Comparison of ENCODE assay signal across 8 mouse cellular contexts in the genomic region with DNA sequence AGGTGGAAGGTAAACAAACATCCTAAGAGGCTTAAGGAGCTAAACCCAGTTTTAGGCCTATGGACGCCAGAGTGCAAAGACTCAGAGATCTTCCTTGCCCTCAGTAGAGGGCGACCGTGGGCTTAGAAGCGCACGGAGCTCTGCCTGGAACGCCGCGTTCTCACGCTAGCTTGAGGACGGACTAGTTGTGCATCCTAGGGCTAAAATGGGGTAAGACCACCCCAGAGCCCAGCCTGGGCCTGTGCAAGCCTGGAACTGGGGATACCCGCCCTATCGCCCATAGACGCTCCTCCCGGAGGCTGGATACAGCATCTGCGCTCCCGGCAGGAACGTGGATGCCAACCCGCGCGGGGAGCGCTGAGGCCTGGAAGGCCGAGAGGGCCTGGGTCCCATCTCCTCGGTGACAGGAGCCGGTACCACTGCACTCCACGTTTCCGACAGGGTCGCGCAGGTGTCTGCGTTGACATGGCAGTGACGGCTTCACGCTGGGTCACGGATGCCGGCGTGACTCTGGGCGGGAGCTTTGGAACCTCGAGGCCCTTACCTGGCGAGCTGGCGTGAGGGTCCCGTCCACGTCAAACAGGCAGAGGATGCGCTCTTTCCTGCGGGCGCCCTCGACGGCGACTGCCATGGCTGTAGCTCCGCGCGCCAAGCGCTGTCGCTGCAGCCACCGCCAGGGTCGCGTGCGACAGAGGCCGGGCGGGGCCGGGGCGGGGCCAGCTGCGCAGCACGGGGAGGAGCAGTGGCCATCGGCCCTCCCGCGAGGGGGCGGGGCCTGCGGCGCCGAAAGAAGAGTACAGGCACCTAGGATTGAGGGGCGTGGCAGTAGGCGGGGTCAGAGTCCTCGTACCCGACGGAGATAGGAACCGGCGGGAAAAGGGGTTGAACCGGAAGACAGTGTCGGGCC. TPM values are rescaled to one million over a fixed set of nuclear protein-coding genes. Genes with fewer than 3 reads are reported as not detected.
A peak's percentile ranks its signal among the peaks of the same experiment; 100 is the strongest.
DNase-seq lines count a peak whose midpoint lies in the region; ATAC-seq and TF ChIP-seq lines count a peak whose summit lies in the region.

A gene (minus strand): TSS at position 760 of the 907 bp plus-strand sequence.

- no peaks in the 10 kb centered on the region for H3K27me3 ChIP-seq in kidney, embryonic 14.5 days (ENCODE audit: control insufficient read depth, insufficient read depth, low read length)
- no peaks in the 10 kb centered on the region for H3K27me3 ChIP-seq in limb, embryonic 15.5 days

- H3K9ac ChIP-seq in kidney, embryonic 14.5 days (ENCODE audit: low read depth, low read length): peak within 1 kb of the TSS; percentile 68
- peak within 1 kb of the TSS; percentile 72 for H3K9ac ChIP-seq in limb, embryonic 15.5 days

- H3K9me3 ChIP-seq in kidney, embryonic 14.5 days (ENCODE audit: control insufficient read depth, low read length): no peaks in the 10 kb centered on the region
- H3K9me3 ChIP-seq in limb, embryonic 15.5 days: no peaks in the 10 kb centered on the region

- peaks cover 3% of the 10 kb centered on the region for H3K36me3 ChIP-seq in kidney, embryonic 14.5 days (ENCODE audit: control insufficient read depth, insufficient read depth, low read length)
- peaks cover 2% of the 10 kb centered on the region; the same call in 1 of the 2 replicates for H3K36me3 ChIP-seq in limb, embryonic 15.5 days

- ATAC-seq in kidney, embryonic 14.5 days (ENCODE audit: low FRiP score, low TSS enrichment): peak; percentile 98
- peak; percentile 95 for ATAC-seq in limb, embryonic 15.5 days (ENCODE audit: insufficient number of reproducible peaks, low FRiP score, low TSS enrichment, low read depth)

- under 1% methylated on average over 77 of the region's 77 CpGs for WGBS in kidney, embryonic 14.5 days
- WGBS in limb, embryonic 15.5 days: under 1% methylated on average over 75 of the region's 77 CpGs

- H3K27ac ChIP-seq in bone marrow macrophage, adult 2 months (ENCODE audit: insufficient read depth, low read depth, low read length): 0 out of 2 replicates have a peak within 1 kb of the TSS, but pooled peaks have one; percentile 5
- peak within 1 kb of the TSS; percentile 61 for H3K27ac ChIP-seq in embryonic fibroblast, embryonic 13.5 days (ENCODE audit: insufficient read depth, low read length)
- H3K27ac ChIP-seq in kidney, embryonic 14.5 days (ENCODE audit: low read depth, low read length): peak within 1 kb of the TSS; percentile 77; the same call in 1 of the 2 replicates
- H3K27ac ChIP-seq in limb, embryonic 15.5 days: peak within 1 kb of the TSS; percentile 89

- H3K4me2 ChIP-seq in kidney, embryonic 14.5 days (replicated peaks; ENCODE audit: low read depth, low read length): peak within 1 kb of the TSS; percentile 100
- H3K4me2 ChIP-seq in limb, embryonic 15.5 days: peak within 1 kb of the TSS; percentile 99

- peak; percentile 99 for DNase-seq in A20 (ENCODE audit: low read depth, low spot score)
- peak; percentile 96 to 98 for DNase-seq in heart, adult 9 months (ENCODE audit: low spot score in 2 of 2)
- DNase-seq in monocyte, adult 2 months (ENCODE audit: low read depth in 1 of 2, low spot score in 2 of 2): peak; percentile 93 to 96
- peak; percentile 98 to 99 for DNase-seq in spleen, postnatal 36 days (ENCODE audit: low spot score in 2 of 2)

- peak within 1 kb of the TSS; percentile 75 for H3K4me3 ChIP-seq in bone marrow macrophage, adult 2 months (ENCODE audit: insufficient read depth, low read length)
- H3K4me3 ChIP-seq in embryonic fibroblast, embryonic 13.5 days (ENCODE audit: insufficient read depth, low read length): peak within 1 kb of the TSS; percentile 77
- peak within 1 kb of the TSS; percentile 73 for H3K4me3 ChIP-seq in kidney, embryonic 14.5 days (ENCODE audit: low read length)
- peak within 1 kb of the TSS; percentile 73 for H3K4me3 ChIP-seq in limb, embryonic 15.5 days

- TF ChIP-seq POLR2A in bone marrow macrophage, adult 2 months (IDR thresholded peaks at IDR 0.05; ENCODE audit: borderline replicate concordance, low read depth, low read length): no peak
- TF ChIP-seq POLR2A in embryonic fibroblast, embryonic 13.5 days (IDR thresholded peaks at IDR 0.05; ENCODE audit: low read depth, low read length): peak; percentile 89

- H3K4me1 ChIP-seq in bone marrow macrophage, adult 2 months (ENCODE audit: control insufficient read depth, insufficient read depth, low read length): peaks cover 6% of the 10 kb centered on the region
- H3K4me1 ChIP-seq in embryonic fibroblast, embryonic 13.5 days (ENCODE audit: control insufficient read depth, insufficient read depth, low read length): peaks cover 4% of the 10 kb centered on the region; the same call in 1 of the 2 replicates
- H3K4me1 ChIP-seq in kidney, embryonic 14.5 days (ENCODE audit: control insufficient read depth, insufficient read depth, low read length): 0 out of 2 replicates have a peak, but pooled peaks cover 4% of the 10 kb centered on the region
- peaks cover 9% of the 10 kb centered on the region for H3K4me1 ChIP-seq in limb, embryonic 15.5 days

- TF ChIP-seq CTCF in bone marrow macrophage, adult 2 months (IDR thresholded peaks at IDR 0.05; ENCODE audit: low read depth, low read length): peak; percentile 43
- peak; percentile 81; the same call in 1 of the 2 replicates for TF ChIP-seq CTCF in embryonic fibroblast, embryonic 13.5 days (IDR thresholded peaks at IDR 0.05; ENCODE audit: borderline replicate concordance, insufficient read depth, low read length)

RNA-seq across cellular contexts. Expression of the gene that starts here (rescaled TPM):
- 16.7 and 20.7 TPM in 2 replicates for polyA plus RNA-seq in bone marrow macrophage, adult 2 months (2012; ENCODE audit: insufficient read depth, insufficient read length, missing spikeins)
- polyA plus RNA-seq in embryonic fibroblast, embryonic 13.5 days (2011; ENCODE audit: insufficient read length, low read depth, missing spikeins): 88.7 and 121 TPM in 2 replicates
- 28.3 and 33.0 TPM in 2 replicates for polyA plus RNA-seq in kidney, embryonic 14.5 days (2014; fragmentation: Nextera tagmentation; extraction: Ambion mirVana)
- polyA plus RNA-seq in limb, embryonic 15.5 days (2015; fragmentation: Nextera tagmentation; extraction: Ambion mirVana): 39.5 and 40.5 TPM in 2 replicates

Comparison
In these comparisons a context has a peak if more than half of its experiments do, and no peak if none do; other contexts are left out.
1. Peak in every context shown above with its lines: DNase-seq, ATAC-seq, H3K4me3 ChIP-seq and H3K27ac ChIP-seq.
2. H3K27ac ChIP-seq: peak in every context shown above with its lines; median percentile 89 in limb, embryonic 15.5 days; 77 in kidney, embryonic 14.5 days; 61 in embryonic fibroblast, embryonic 13.5 days; 5 in bone marrow macrophage, adult 2 months.